Comparison of ENCODE assay signal across 13 mouse cellular contexts in genomic region chr4:83308914-83309313, GRCm38 (mm10). TPM values are rescaled to one million over a fixed set of nuclear protein-coding genes. Genes with fewer than 3 reads are reported as not detected.
DNase-seq lines count a peak whose midpoint lies in the region; ATAC-seq and TF ChIP-seq lines count a peak whose summit lies in the region.
"Had no signal": no experiment of that assay in that cellular context is flagged by ENCODE, and none has a peak within 500 bp of the region (broad histone marks: within the 10 kb centered on the region; RNA-seq: fewer than 3 reads in every experiment).

No protein-coding gene starts in this region.

- no peak for TF ChIP-seq CTCF in E14TG2a.4 (conservative IDR thresholded peaks at IDR 0.05; ENCODE audit: low read length)

- WGBS in kidney, embryonic 15.5 days, result 66% methylated on average over 3 of the region's 3 CpGs

- H3K4me1 ChIP-seq in kidney, embryonic 15.5 days, result peaks cover 39% of the 10 kb centered on the region
- H3K4me1 ChIP-seq in E14TG2a.4 (replicated peaks; ENCODE audit: low read depth, low read length), result peaks cover 89% of the 10 kb centered on the region
- H3K4me1 ChIP-seq in brown adipose tissue, adult 24 weeks (ENCODE audit: control insufficient read depth, insufficient read depth, insufficient read length, low read length), result peaks cover 38% of the 10 kb centered on the region

- H3K9ac ChIP-seq in kidney, embryonic 15.5 days, result no peak overlapping the region
- H3K9ac ChIP-seq: forebrain, embryonic 13.5 days had no signal

- H3K27ac ChIP-seq in kidney, embryonic 15.5 days, result peak overlapping the region; percentile 51
- H3K27ac ChIP-seq in brown adipose tissue, adult 24 weeks (replicated peaks; ENCODE audit: low read depth, low read length), result peak overlapping the region; percentile 74
- H3K27ac ChIP-seq: forebrain, embryonic 13.5 days; hindbrain, embryonic 10.5 days had no signal

- H3K4me3 ChIP-seq in kidney, embryonic 15.5 days (replicated peaks), result no peak overlapping the region
- H3K4me3 ChIP-seq in E14TG2a.4 (replicated peaks; ENCODE audit: low read length), result 0 out of 2 replicates have a peak overlapping the region, but pooled peaks have one; percentile 21
- no peak overlapping the region for H3K4me3 ChIP-seq in brown adipose tissue, adult 24 weeks (ENCODE audit: insufficient read depth, low read depth, low read length)
- H3K4me3 ChIP-seq: forebrain, embryonic 13.5 days; hindbrain, embryonic 10.5 days had no signal

- H3K9me3 ChIP-seq in kidney, embryonic 15.5 days (replicated peaks), result no peaks in the 10 kb centered on the region
- H3K9me3 ChIP-seq in E14TG2a.4 (ENCODE audit: low read length), result peaks cover 8% of the 10 kb centered on the region; the same call in 1 of the 2 replicates
- H3K9me3 ChIP-seq: forebrain, embryonic 13.5 days; hindbrain, embryonic 10.5 days had no signal

- H3K36me3 ChIP-seq in kidney, embryonic 15.5 days, result no peaks in the 10 kb centered on the region
- peaks cover 53% of the 10 kb centered on the region for H3K36me3 ChIP-seq in E14TG2a.4 (ENCODE audit: insufficient read depth, low read length)
- H3K36me3 ChIP-seq: hindbrain, embryonic 10.5 days had no signal

- H3K27me3 ChIP-seq in kidney, embryonic 15.5 days, result peaks cover 5% of the 10 kb centered on the region; the same call in 1 of the 2 replicates
- no peaks in the 10 kb centered on the region for H3K27me3 ChIP-seq in E14TG2a.4 (ENCODE audit: insufficient read depth, low read length)
- H3K27me3 ChIP-seq: forebrain, embryonic 13.5 days had no signal

- DNase-seq in kidney, adult 8-10 months, result no peak
- no peak for DNase-seq in urinary bladder, adult 2 months (ENCODE audit: low spot score)
- DNase-seq in ovary, postnatal 36 days (ENCODE audit: low spot score), result no peak
- DNase-seq: gastrocnemius, postnatal 25 days; right cerebral cortex, postnatal 4 days had no signal

- no peak overlapping the region for H3K4me2 ChIP-seq in kidney, embryonic 15.5 days
- H3K4me2 ChIP-seq: forebrain, embryonic 13.5 days had no signal

- ATAC-seq in kidney, embryonic 15.5 days (replicated peaks; ENCODE audit: low FRiP score), result no peak
- ATAC-seq in megakaryocyte progenitor cell, adult 5-6 weeks (replicated peaks; ENCODE audit: poor library complexity), result 0 out of 2 replicates have a peak, but pooled peaks have one; percentile 29
- ATAC-seq: activated CD4-positive, CD25-positive, alpha-beta regulatory T cell, adult 4 months; forebrain, embryonic 13.5 days; intestine, postnatal 0 days had no signal

RNA-seq across cellular contexts. Expression of gene Ttc39b, which starts 15.1 kb away (rescaled TPM):
- polyA plus RNA-seq in kidney, embryonic 15.5 days (2015; fragmentation: Nextera tagmentation; extraction: Ambion mirVana), result 2.0 and 2.7 TPM in 2 replicates
- 3.6 and 5.5 TPM in 2 replicates for polyA plus RNA-seq in brown adipose tissue, adult 24 weeks (2012; ENCODE audit: insufficient read depth, insufficient read length, missing spikeins)
- 1.9 and 2.9 TPM in 2 replicates for total RNA-seq in megakaryocyte progenitor cell, adult 5-6 weeks (2015)
- 1.00 and 3.3 TPM in 2 replicates for total RNA-seq in megakaryocyte progenitor cell, adult 5-6 weeks (2017)
- 6.2 and 7.0 TPM in 2 replicates for polyA plus RNA-seq in urinary bladder, adult 2 months (2012; rRNA removed)
